Mouse (Mus musculus) cerebellum, postnatal 4 days (tissue): ENCODE data around the gene Smndc1.
A peak's percentile ranks its signal among the peaks of the same experiment; 100 is the strongest.
"Not testable (repeated sequence)": the region's sequence is repeated elsewhere in the genome, so short reads cannot be mapped to it uniquely, and the experiment has no call there.

Experiments used
- DNase-seq, 2 experiments: peaks; one replicate each; pipeline ENCODE4 v3.0.0; 2022; ENCODE audit warnings: low spot score in 2 of 2, mixed read lengths in 1 of 2

Smndc1 gene

DNA sequence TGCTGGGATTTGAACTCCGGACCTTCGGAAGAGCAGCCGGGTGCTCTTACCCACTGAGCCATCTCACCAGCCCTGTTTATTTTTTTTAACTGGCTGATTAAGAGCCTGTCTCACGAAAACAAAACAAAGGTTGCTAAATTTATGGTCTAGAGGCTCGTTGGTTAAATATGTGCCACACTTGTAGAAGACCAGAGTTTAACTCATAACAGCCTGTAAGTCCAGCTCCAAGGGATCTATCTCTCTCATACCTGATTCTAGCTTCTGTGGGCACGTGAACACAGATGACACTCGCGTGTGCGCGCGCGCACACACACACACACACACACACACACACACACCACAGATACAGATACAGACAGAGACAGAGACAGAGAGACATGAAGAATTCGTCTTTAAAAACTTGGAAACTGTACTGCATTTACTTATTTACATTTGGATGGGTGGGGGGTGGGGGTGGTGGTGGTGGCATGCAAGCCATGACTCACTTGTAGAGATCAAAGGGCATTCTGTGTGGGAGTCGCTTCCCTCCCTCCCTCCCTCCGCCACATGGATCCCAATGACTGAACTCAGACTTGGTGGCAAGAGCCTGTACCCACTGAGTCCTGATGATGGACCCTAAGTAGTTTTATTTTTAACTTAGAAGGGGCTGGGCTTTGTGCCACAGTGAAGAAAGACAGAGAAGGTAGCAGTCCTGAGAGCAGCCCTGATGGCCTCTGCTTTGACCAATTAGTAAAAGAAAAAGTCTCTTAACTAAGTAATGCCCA lies 23.4 kb upstream of the Smndc1 start:
- no peak for DNase-seq

DNA sequence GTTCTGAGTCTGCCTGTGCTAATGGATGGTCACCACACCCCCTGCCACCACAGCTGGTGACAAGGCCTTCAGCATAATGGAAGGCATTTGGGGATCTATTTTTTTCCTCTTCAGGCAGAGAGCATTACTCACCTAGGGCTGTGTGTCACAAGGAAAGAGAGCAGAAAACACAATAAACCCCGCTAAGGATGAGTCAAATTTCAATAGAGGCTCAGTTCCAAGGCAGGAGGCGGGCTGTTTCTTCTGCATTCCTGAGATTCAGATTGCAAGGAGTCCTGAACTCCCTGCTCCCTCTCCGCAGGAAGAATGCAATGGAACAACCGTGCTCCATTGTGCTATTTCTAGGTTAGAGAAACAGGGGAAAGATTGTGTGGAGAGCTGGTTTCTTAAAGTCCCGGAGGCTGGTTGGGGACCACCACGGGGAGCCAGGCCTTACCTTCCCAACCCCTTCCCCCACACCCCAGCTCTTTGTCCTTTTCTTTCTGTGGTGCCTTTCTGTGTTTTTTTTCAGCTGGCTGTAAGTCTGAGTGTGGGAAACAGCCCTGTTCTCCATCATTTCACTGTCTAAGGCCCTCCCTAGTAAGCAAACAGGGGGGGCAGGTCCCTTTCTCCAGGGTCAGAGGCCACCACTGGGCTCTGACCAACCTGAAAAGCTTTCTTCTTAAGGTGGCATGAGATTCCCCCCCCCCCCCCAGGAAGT lies 21.9 kb upstream of the Smndc1 start:
- DNase-seq, result no peak

DNA sequence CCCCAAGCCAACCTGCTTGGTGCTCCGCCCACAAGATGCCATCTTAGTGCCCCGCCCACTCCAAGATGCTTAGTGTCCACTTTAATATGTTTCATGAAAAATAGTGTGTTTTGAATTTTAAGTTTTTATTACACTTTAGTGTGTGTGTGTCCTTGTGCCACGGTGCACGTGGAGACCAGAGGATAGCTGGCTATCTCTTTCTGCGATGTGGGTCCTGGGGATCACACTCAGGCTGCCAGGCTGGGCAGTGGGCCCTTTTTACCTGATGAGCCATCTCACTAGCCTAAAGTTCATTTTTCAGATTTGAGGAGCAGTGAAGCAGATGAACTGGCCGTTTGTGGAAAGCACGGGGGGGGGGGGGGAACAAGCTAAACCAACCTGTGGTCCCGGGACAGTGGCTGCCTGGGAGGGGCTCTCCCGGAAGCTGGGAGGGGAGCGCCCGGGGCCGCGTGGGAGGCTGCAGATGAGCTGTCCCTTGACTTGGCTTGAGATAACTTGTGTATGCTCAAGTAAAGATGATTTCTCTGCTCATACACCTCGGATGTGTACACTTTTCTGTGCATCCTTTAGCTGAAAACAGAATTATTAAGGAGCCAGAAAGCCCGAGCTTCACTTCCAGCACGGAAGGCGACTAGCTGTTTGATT lies 19.4 kb upstream of the Smndc1 start:
- no peak for DNase-seq

DNA sequence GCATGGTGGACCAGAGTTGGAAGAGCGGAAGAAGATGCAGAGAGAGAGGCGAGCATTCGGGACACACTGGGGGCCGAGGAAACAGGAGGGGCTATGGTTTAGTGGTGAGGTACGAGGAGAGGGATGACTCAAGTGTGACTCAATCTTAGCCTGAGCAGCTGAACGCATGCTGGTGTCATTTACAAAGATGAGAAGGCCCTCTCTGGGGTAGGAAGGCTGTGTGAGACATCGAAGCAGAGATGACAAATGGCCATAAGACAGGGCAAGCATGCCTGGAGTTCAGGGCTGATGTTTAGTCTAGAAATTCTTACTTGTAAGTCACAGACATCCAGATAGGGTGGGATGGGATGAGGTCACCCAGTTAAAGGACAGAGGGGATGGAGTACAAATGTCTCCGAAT lies 18.0 kb upstream of the Smndc1 start:
- no peak for DNase-seq

GRCm38 (mm10) chr19:53407350-53407749 lies 17.0 kb upstream of the Smndc1 start:
- no peak for DNase-seq

DNA sequence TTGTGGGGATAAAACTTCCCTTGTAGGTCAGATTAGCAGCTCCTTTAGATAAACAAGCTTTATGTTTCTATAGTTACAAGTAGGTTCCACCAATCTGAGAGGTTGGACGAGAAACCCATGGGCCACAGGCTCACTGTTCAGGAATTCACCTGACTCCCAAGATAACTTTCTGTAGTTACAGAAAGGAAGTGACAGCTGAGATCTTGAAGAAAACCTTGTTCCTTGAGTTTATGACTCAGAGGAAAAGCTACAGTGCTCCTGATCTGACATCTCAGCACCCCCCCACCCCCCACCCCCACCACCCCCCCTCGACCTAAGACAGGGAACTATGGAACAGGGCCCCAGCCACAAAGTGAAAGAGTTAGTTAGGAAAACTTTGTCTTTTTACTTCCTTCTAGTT lies 15.4 kb upstream of the Smndc1 start:
- DNase-seq, result no peak

- peak in 1 of 2 experiments; percentile 86 for DNase-seq
Observed at GRCm38 (mm10) chr19:53404837-53405356, 14.5 kb upstream of the Smndc1 start.

DNA sequence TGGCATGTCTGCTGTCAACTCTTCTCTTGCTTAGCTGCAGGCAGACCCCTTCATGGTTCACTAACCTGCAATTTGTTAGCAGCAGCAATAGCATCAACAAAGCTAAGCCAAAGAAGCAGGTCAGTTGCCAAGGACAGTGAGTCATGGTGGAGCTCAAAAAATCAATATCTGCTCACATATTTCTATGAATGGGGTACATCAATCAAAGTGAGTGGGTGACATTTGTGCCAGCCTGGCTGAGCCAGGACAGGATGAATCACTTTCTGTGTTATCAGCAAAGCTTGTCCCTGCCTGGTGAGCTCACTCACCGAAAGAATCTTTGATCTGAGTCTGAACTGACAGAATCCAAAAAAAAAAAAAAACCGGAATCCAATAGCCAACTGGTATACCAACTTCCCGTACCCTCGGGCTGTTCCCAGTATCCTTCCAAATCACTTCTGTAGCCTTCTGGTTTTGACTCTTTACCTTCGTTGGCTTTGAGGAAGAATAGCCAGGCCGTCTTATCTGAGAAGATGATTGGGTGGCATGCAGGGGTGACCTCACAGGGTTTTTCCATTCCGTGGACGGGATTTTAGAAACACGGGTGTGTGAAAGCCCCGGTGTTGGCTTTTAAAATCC lies 13.9 kb upstream of the Smndc1 start:
- peak in 1 of 2 experiments; percentile 25 for DNase-seq

DNA sequence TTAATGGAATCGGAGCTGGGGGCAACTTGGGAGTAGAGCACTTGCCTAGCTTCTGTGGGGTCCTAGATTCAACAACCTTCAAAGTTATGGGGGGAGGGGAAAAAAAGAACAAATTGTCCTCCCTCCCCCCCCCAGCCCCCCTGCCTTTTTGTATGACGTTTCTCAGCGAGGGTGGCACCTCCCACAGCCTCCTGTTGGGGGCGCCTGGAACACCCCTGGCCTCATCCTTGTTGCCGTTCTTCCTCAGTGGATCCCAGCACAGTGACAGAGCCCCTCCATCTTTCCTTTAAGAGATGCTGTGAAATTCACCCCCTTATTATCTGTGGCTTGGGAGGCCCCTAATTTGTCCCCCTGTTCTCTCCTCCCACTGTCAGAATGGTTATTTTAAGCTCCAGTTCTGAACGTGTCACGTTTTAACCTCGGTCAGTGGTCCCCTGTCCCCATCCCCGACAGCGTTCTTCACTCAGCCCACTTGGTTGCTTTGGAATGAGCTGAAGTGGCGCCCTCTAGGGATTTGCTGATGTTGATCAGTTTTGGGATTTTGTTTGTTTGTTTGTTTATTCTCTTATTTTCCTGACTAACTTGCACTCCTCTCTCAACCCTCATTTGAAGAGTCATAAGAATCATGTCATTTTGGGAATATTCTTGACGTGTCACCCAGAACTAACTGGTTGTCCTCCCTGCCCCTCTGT lies 12.5 kb upstream of the Smndc1 start:
- no peak for DNase-seq

DNA sequence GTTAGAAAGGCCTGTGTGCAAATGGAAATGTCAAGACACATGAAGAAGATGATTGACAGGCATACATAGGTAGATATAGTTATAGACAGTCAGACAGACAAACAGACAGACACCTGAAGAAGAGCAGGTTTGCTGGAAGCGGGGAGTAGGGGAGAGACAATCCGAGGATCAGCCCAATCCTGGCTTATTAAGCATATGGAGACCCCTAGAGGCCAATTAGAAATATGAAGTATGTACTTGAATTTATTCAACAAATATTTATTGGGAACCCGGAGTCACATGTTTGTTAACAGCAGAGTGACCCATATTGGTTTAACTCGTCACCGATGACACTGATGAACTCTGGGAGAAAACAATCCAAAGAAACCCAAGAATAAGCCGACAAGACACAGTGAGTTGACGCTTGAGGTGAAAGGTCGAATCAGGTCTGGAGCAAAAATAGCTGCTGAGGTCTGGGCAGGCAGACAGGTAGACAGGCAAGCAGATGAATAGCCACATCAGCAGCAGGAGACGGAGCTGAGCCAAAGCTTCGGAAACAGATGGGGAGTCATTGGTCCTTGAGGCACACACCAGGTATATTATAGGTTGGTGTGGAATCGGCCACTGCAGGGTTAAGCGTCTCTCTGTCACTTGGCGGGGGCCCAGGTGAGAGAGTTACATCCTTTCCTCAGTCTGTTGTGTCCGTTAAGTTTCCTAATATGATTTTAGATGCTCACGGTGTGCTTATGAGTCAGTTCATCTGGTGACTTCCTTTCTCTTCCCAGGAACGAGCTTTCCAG lies 10.1 kb upstream of the Smndc1 start:
- no peak for DNase-seq

- no peak for DNase-seq
Observed at GRCm38 (mm10) chr19:53399213-53399612, 8.8 kb upstream of the Smndc1 start.

- no peak for DNase-seq
Observed at GRCm38 (mm10) chr19:53397451-53398233, 7.3 kb upstream of the Smndc1 start.

GRCm38 (mm10) chr19:53395805-53396204 lies 5.4 kb upstream of the Smndc1 start:
- DNase-seq, result not testable (repeated sequence)

GRCm38 (mm10) chr19:53394956-53395355 lies 4.6 kb upstream of the Smndc1 start:
- not testable (repeated sequence) for DNase-seq

- DNase-seq, result peak in 1 of 2 experiments; percentile 30
Observed at GRCm38 (mm10) chr19:53394552-53394951, 4.2 kb upstream of the Smndc1 start.

DNA sequence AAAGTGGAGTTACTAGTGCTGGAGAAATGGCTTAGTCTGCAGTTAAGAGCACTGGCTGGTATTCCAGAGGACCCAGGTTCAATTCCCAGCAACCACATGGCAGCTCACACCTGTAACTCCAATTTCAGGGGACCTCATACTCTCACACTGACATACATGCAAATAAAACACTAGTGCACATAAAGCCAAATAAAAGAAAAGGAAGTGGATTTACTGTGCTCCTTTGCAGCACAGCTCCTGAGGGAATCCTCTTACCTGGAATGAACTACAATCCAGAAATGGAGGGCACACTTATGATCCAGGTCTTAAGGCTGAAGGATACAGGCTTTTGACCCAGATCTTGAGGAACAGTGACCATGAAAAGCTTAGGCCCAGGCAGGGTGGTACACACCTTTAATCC lies 3.3 kb upstream of the Smndc1 start:
- DNase-seq, result no peak

- no peak for DNase-seq
Observed at GRCm38 (mm10) chr19:53392781-53393343, 2.5 kb upstream of the Smndc1 start.

DNA sequence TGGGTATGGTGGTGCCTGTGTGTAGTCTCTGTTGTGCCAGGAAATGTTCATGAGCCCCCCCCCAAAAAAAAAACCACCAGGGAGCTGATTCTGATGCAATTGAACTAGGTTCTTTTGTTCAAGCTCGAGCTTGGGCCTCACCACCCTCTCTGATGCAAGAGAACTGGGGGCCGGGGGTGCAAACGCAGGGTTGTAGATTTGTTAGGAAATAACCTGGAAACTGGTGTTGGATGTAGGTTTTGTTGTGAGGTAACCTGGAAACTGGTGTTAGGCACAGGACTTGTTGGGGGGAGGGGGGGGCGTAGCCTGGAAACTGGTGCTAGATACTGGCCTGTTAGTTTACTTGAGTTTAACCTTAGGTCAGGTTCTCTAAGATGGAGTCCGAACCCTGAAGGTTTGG lies 1.4 kb upstream of the Smndc1 start:
- no peak for DNase-seq

DNA sequence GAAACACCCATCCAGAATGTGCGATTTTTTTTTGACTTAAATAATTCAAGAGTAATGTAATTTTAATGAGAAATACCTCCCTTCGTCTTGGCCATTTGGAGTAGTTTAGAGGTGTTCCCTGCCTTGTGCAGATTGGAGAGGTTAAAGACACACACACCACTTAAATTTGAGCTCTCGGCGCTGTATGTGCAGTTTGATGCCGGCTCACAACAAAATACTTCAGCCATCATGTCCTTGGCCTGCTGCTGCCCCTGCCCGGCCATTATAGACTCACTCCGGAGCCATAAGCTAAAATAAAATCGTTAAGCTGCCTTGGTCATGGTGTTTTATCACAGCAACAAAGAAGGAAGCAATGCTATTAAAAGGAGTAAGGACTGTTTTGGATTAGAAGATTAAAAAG lies 1.0 kb upstream of the Smndc1 start:
- no peak for DNase-seq
